Mouse (Mus musculus): ENCODE measurements around the gene Tspyl3.
A peak's percentile ranks its signal among the peaks of the same experiment; 100 is the strongest.

Gene Tspyl3

DNA sequence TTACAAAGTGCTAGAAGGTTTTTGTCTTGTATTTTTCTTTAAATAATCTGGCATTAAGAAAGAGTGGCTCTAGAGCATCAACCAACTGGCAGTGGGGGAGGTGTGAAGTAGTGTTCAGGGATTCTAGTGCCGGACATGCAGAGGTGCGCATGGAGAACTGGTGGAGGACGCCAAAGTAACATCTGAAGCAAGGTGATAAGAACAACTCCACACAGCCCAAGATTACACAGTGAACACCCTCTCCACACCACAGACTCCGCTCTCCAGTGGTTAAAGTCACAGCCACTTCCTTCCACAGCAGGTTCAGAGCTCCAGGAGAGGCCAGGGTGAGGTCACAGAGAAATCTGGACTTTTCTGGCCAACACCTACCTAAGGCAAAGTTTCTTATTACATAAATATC lies 2.7 kb upstream of the Tspyl3 start:
- DNase-seq (ENCODE audit: low read depth, low spot score): no peak

DNA sequence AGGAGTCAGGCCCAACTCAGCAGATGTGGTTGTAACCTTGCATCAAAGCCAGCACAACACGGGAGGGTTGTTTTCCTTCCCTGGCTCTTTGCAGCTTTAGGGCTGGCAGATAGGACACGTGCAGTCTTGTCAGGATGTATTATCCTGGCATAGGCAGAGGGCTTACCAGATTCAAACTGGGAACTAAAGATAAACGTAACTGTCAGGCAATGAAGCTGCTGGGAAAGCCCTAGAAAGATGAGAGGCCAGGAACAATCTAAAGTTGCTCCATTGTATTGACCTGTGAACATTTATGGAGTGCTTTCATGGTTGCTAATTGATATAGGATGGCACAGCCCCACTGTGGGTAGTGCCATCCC lies 333 bp upstream of the Tspyl3 start:
- DNase-seq (ENCODE audit: low read depth, low spot score): no peak

DNA sequence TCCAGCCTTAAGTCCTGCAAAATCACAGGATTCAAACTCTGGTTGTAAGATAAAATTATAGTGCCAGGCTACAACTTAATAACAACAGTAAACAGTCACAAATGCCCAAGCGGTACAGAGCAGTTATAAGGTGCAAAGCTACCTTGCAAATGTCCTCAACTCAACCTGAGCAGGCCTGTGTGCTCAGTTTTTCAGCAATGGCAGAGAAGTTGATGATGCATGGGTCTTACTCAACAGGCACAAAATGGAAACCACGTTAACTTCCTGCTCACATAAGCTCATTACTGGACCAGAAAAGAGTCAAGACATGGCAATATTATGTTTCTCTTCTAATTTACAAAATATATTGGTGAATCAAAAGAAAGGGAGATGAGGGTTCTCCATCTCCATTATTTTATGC lies 2.7 kb downstream of the Tspyl3 start:
- DNase-seq (ENCODE audit: low read depth, low spot score): no peak

DNA sequence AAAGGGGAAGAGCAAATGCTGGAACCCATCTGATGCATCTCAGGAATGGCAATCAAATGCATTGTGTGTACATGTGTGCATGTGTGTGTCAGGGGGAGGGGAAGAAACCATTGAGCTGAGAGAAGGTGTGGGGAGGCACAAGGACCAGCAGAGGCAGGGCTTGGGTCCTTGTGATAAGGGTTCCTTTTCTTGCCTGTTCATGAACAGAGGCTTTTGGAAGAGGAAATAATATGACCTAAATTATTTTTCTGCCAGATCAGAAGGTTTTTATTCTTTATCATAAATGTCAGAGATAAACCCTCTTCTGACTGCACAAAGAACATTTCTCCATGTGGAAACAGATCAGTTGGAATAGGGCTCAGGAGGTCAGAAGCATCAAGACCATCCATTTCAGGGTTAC lies 3.1 kb downstream of the Tspyl3 start:
- no peak for DNase-seq (ENCODE audit: low read depth, low spot score)

DNA sequence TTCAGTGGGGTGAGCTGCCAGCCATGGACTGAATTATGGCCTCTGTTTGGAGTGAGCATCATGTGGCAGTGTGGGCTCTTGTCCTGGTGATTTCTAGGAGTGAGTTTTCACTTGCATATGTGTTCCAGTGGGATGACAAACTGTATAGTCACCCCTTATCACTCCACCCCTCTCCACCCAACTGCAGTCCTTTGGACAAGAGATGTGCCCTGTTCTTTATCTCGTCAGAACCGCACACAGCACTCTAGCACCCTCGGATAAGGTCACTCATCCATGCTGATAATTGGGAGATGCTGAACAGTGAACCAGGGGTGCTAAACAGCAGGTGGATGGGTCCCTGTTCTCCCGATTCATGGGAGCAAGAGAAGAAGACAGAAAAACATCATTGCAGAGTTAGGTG lies 3.6 kb downstream of the Tspyl3 start:
- DNase-seq (ENCODE audit: low read depth, low spot score): no peak

DNA sequence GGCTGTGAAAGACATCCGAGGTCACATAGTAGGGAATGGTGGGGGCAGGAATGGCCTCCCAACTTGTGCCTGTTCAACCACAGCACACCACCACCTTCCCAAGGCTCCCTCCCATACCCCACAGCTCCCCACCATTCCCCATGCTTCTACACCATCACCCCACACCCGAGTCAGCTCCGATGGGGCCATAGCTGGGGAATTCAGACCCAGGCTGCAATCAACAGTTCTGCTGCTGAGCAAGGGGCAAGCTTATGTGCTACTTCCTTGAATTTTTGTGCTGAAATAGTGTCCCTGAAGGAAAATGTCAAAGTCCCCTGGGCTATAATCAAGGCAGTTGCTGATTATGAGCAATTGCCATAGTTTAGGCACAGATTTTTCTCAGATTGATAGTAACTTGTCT lies 6.7 kb downstream of the Tspyl3 start:
- DNase-seq (ENCODE audit: low read depth, low spot score): no peak

DNA sequence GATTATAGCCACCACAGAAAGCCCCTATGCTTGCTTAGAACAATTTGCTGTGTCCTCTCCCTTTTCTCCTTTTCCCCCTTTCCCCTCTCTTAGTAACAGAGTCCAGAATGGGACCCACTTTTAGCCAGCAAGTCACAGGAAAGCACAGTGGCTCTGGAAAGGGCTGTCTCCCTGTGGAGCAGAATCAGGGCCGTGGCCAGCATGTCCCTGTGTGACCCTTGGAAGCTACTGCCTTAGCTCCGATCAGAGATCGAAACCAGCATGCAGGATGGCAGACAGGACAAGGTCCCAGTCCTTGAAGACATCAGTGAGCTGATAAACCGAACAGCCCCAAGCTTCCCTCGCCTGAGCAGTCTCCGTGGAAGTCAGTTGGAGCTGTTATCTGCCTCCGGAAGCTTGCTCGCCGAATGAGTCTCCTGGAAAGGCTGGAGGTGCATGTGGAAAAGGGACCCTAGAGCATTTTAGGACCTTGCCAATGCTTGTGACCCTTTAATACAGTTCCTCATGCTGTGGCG lies 7.4 kb downstream of the Tspyl3 start:
- DNase-seq (ENCODE audit: low read depth, low spot score): no peak

DNA sequence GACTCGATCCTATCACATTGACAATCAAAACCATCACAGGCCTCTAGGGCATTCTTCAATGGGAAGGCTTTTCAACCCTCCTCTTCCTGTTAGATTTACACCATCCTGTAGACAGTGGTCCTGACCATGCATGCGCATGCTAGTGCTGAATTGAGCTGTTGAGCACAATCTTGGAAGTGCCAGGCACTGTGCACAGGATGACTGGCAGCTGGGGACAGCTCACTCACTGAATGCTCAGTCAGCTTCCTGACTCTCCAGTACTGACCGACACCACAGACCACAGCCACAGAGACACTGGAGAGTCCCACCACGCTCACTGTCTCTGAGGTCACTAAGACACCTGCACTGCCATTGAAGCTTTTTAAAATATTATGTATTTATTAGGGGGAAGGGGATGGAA lies 9.8 kb downstream of the Tspyl3 start:
- no peak for DNase-seq (ENCODE audit: low read depth, low spot score)

DNA sequence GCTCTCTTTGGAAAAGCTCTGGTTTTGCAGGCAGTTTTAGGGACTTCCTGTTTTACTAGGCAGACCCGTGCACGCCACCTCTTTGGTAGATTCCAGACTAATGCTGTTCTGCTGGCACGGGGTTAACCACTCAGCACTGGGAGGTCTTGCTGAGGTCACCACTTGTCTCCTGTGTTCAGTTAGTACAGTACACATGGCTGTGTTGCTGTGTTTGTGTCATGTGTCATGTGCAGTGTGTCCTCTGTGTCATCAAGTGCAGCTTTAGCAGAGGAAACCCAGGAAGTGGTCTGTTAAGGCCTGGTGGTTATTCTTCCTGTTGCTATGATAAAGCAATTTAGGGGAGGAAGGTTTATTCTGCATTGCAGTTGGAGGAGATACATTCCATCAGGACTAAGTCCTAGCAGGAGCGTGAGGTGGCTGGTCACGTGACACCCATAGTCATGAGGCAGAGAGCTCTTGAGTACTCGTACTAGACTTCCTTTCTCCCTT lies 10.4 kb downstream of the Tspyl3 start:
- DNase-seq (ENCODE audit: low read depth, low spot score): peak; percentile 36

DNA sequence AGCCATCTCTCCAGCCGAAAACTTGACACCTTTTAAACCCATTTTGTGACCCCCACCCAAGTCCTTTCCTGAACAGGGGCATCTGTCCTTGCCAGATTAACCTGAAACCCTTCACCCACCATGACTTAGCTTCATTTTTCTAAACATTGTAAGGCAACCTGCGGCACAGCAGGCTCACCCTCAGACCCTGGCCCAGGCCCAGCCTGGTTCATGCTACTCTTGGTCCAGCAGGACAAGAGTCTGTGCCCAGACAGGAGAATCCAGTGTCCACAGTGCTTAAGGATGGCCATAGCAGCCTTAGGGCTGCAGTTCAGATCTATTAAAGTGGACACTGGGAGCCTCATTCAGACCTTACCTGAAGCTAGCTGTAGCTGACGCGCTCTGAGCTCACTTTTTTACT lies 11.9 kb downstream of the Tspyl3 start:
- DNase-seq (ENCODE audit: low read depth, low spot score): no peak

DNA sequence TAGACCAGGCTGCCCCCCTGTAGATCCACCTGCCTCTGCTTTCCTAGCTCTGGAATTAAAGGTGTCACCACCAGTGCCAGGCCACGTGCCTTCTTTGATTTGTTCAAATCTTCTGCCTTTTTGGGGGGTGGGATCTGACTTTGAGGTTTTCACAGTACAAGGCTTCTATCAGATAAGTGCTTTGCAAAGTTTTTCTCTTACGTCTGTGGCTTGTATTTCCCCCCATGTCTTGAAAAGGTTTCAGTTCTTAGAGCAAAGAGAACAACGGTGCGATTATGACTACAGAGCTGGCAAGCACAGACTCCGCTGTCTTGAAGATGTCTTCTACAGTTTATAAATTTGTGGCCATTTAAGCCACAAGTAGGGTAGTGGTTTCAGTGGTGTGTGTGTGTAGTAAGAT lies 13.8 kb downstream of the Tspyl3 start:
- DNase-seq (ENCODE audit: low read depth, low spot score): no peak

DNA sequence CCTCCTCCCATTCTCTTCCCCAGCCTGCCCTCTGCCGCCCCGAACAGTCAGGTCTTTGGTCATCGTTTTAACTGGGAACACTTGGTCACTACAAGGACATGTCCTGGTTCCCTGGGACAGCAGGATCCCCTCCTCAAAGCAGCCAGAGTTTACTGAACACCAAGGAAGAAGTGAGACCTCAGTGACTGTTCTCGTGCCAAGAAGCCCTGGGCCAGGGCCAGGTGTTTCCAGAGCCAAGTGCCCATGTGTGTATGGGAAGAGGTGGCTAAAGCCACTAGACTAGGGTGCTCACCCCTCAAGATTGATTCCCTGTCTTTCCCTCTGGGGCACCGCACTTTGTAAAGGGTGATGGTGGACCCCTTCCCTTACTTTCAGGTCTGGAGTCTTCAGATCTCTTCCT lies 16.0 kb downstream of the Tspyl3 start:
- DNase-seq (ENCODE audit: low read depth, low spot score): no peak

DNA sequence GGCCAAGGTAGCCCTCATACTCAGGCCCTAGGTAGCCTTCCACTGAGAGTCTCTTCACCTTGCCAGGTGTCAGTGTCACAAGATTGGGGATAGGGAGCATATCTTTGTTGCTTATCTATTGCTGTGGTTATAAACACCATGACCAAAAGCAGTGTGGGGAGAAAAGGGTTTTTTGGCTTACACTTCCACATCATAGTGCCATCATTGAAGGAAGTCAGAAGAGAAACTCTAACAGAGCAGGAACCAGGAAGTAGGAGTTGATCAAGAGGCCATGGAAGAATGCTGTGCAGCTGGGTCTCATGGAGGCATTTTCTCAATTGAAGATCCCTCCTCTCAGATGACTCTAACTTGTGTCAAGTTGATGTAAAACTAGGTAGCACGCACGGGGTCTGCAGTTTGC lies 17.1 kb downstream of the Tspyl3 start:
- no peak for DNase-seq (ENCODE audit: low read depth, low spot score)

DNA sequence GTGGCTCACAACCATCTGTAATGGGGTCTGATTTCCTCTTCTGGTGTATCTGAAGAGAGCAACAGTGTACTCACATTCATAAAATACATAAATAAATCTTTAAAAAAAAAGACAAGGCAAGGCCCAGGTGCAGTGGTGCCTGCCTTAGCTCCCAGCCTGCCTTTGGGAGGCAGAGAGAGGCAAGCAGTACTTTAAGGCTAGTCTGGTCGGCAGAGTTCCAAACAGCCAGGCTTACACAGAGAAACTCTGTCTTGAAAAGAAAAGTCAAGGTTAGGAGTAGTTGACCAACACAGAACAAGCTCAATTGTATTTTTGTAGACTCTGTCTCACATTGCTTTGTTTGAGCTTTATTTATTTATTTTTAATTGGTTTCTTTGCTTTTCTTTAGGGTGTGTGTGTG lies 22.5 kb downstream of the Tspyl3 start:
- no peak for DNase-seq (ENCODE audit: low read depth, low spot score)

DNA sequence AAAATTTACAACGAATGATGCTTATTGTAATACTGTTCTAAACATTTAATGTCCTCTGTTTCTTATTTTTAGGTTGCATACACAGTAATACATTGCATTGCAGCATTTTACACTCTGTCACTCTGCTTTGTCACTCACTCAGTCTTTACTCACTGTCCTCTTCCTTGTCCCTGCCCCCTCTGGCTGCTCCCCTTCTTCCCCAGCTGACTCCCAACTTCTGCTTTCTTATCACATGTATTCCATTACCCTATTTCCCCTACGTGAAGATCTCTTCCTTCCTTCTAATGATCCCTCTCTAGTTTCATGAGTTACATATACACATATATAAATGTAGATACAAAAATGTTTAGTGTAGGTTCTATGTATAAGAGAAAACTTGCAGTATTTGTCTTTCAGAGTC lies 26.1 kb downstream of the Tspyl3 start:
- DNase-seq (ENCODE audit: low read depth, low spot score): no peak

DNA sequence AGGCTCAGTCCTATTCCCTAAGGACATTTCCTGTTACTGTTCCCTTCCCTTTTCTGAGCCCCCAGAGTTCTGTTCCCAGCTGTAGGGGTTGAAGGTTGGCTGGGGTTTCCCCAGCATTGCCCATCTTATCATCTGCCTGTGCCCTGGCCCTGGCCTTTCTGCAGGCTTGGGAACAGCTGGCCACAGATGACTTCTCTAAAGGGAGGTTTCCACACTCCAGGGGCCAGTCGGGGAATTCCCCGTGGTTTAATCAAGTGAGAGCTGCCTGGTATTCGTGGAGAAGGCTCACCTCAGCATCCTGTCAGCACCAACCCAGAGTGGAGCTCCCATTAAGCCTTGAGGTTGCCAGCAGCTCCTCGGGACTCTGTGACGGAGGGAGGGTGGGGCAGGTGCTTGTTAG lies 26.8 kb downstream of the Tspyl3 start:
- DNase-seq (ENCODE audit: low read depth, low spot score): peak; percentile 29

DNA sequence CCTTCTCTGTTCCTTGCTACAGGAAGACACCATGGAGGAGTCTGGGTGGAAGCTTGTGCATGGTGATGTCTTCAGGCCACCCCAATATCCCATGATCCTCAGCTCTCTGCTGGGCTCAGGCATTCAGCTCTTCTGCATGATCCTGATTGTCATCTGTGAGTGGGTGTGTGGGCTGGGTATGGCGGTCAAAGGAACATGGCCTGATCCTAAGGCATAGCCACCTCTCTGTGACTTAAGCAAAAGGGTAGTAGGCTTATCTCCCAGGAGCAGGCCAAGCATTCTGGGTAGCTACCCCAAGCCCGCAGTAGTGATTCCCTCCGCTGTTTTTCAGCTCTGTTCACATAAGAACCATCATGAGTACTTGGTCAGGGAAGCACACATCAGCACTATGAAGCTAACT lies 31.0 kb downstream of the Tspyl3 start:
- DNase-seq (ENCODE audit: low read depth, low spot score): no peak

DNA sequence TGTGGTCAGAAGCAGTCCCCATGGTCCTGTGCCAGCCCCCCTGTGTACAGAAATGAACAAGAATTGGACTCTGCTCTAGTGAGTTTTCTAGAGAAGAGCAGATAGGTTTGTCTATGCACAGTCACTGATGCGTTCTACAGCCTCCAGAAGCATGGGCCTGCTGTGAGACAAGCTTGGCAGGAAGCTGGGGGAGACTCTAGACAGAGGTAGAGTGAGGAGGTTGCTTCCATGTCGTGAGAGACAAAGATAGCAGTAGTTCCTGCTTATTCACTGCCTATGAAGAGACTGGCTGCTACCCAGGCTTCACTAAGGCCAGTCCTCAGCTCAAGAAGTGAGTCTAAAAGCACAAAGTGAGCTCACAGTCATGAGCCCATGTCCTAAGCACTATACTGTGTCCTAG lies 34.0 kb downstream of the Tspyl3 start:
- DNase-seq (ENCODE audit: low read depth, low spot score): no peak

DNA sequence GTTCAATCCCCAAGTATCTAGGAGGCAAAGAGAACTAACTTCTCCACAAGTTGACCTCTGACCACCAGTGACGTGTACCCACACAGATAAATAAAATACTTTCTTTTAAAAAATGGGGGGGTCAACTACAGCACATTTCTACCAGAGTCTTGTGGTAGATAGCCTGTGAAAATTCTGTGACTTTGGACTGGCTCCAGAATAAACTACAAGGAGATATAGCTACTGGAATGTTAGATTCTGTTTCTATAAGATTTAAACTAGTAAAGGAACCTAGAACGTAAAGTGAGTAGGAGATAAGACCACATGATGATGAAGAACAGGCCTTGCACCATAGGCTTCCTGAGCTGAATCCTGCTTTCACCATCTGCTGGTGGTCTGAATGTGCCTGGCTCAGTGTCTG lies 37.4 kb downstream of the Tspyl3 start:
- no peak for DNase-seq (ENCODE audit: low read depth, low spot score)

DNA sequence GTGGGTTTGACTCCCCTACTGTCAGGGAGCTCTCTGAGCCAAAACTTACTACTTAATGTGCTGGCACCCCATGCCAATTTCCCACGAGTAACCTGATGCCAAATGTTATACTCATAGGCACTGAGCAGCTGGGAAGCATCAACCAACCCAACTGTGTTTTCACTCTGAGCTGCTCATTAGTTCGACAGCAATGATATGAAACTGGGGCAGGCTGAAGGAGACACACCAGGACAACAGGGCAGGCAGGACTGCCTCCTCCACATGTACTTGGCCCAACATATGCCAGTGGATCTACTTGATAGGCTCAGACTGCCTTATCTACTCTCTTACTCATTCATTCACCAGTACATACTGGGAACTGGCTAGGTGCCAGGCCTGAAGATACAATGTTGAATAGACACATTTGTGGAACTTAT lies 39.1 kb downstream of the Tspyl3 start:
- peak; percentile 40 for DNase-seq (ENCODE audit: low read depth, low spot score)

DNA sequence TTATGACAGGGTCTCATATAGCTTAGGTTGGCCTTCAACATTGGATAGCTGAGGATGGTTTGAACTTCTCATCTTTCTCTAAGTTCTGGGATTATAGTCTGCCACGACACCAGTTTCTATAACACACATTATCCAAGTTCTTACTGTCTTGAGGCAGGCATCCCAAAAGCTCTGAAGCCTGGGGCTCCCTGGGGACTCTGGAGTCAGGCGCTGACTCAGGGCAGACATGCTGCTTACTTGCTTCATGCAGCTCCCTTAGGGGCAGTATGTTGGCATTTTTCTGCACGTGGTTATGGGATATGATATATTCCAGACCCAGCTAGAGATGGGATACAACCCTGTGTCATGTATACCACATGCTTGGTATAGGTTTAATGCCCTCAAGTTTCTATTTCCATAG lies 45.3 kb downstream of the Tspyl3 start:
- peak; percentile 90 for DNase-seq (ENCODE audit: low read depth, low spot score)

DNA sequence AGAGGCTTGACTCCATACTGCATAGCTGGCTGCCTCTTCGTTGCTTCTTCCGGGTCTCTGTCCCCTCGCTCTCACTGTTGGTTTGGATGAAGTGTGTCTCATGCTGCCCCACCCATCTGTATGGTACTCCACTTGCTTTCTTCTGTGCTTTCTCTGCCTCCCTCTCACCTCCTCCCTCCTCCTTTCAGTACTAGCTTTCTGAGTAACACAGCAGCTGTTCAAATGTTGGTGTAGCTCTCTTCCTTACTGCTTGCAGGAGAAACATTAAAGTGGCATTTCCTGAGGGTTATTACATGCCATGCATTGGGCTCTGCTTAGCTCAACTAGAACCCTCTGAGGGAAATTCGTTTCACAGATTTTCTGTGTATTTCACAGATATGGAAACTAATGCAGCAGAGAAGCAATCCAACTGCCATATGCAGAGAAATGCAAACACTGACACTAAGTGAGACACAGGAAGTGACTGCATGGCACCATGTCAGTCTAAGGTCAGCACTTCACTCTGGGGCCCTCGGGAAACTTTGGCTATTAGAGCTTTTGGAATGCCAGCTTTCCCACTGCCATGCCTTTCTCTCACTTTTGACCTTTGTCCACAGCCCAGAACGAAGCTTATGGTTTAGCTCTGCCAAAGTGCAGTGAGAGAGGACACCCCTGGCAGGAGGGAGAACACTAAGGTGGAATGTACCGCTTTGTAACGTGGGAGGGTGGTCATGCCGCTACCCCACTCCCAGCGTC lies 45.9 kb downstream of the Tspyl3 start:
- peak; percentile 56 for DNase-seq (ENCODE audit: low read depth, low spot score)

DNA sequence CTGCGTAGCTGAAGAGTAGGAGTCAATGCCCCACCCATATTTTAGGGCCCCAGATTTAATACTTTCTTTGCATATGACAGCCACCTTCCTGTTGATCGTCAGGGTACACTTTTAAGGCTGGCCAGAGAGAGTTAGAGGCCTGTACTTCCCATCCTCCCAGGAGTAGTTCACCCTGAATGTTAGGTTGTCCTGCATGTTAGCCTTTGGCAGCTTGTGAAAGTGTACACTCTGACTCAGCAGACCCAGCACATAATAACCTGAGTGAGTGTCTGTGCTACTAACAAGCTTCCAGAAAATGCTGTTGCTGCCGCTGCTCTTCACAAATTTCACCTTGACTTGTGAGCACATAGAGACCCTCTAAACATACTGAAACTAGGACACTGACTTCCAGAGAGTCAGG lies 48.1 kb downstream of the Tspyl3 start:
- DNase-seq (ENCODE audit: low read depth, low spot score): peak; percentile 41

DNA sequence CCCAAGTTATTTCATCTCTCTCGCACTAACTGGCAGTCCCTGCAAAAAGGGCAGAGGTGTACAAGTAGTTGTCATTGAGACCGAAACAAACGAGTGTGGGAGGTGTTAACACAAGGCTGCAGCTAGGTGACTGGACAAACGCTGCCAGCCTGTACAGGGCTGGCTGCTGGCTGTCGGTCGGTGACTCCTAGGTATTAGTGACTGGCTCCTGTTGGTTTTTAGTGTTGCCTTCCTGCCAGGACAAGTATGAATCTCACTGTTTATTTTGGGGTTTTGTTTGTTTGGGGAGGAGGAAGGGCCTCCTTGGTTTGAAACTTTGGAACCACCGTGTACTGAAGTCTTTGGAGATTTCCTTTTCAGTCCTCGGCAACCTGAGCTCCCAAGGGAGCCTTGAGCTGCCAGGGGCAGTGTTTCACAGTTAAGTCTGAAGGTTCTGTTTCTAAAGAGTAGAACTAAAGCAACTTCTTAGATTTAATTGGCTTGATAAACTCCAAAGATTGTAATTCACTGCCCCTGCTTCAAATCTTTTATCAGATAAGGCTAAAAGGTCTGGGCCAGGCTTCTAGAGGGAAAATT lies 49.2 kb downstream of the Tspyl3 start:
- no peak for DNase-seq (ENCODE audit: low read depth, low spot score)

All from 3T3-L1 (cell line).